Mouse (Mus musculus) erythroblast, embryonic 14.5 days (primary cell): Measurements from ENCODE around the gene Thsd7b.

Source experiments
- GATA1 ChIP-seq: IDR thresholded peaks from 2 replicates; pipeline ENCODE4 v1.6.1; 2012; ENCODE audit warnings: low read length, inconsistent platforms, mixed read lengths
- TAL1 ChIP-seq: IDR thresholded peaks from 3 replicates; pipeline ENCODE4 v1.6.1; 2012; ENCODE audit warnings: low read length, inconsistent platforms, mixed read lengths

DNA sequence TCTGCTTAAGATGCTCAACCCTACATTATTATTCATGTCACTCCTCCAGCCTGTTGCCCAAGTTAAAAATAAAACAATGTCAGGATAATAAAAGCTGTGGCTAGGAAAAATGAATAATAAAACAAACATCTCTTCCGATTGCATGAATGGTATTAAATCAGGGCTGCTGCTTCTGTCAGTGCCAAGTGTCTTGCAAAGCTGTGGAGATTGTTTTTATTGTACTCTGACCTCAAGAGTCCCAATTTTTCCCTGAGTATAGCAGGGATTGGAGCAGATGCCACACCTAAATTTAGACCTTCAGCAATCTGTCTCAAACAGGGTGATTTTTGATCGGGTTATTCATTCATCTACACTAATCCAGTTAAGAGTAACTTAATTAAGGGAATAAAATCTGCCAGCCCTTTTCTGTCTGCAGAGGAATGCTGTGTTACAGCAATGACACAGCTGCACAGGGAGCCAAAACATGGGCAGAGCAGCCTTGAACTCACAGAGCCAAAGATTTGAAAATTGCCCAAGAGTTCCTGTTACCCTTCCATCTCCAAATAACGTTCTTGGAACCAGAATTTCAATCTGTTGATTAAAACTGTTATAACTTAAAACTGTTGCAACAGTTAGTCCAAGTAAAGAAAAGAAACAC is 316.4 kb downstream of the Thsd7b start:
- TF ChIP-seq GATA1 (no peak), TAL1 (no peak)
